Mouse (Mus musculus) neural tube, embryonic 15.5 days (tissue): Measurements from ENCODE around the gene A930009A15Rik. TPM values are rescaled to one million over a fixed set of nuclear protein-coding genes. Genes with fewer than 3 reads are reported as not detected.

ENCODE experiments used
- ATAC-seq: fragments of 200-750 bp; cut with Nextera tagmentation; 2 replicates; pipeline ENCODE4 v1.8.0; 2017; ENCODE audit warnings: mild to moderate bottlenecking, moderate TSS enrichment, moderate library complexity; ENCODE audit not compliant: low FRiP score
- H3K27ac ChIP-seq: fragments of 300-500 bp; sonication (generic); replicated peaks from 2 replicates; pipeline ENCODE4 v1.5.1; 2015; ENCODE audit warnings: mild to moderate bottlenecking, inconsistent platforms
- H3K27me3 ChIP-seq: fragments of 300-500 bp; sonication (generic); replicated peaks from 2 replicates; pipeline ENCODE4 v1.6.1; 2015; ENCODE audit warnings: inconsistent platforms
- H3K36me3 ChIP-seq: fragments of 300-500 bp; sonication (generic); 2 replicates; pipeline ENCODE4 v1.6.1; 2015; ENCODE audit warnings: inconsistent platforms
- H3K4me1 ChIP-seq: fragments of 300-500 bp; sonication (generic); 2 replicates; pipeline ENCODE4 v1.6.1; 2015; ENCODE audit warnings: inconsistent platforms
- H3K4me2 ChIP-seq: fragments of 300-500 bp; sonication (generic); 2 replicates; pipeline ENCODE4 v1.6.1; 2015; ENCODE audit warnings: inconsistent platforms, mild to moderate bottlenecking, moderate library complexity
- H3K4me3 ChIP-seq: fragments of 300-500 bp; sonication (generic); replicated peaks from 2 replicates; pipeline ENCODE4 v1.5.1; 2015; ENCODE audit warnings: mild to moderate bottlenecking, inconsistent platforms
- H3K9ac ChIP-seq: fragments of 300-500 bp; sonication (generic); replicated peaks from 2 replicates; pipeline ENCODE4 v1.6.1; 2015; ENCODE audit warnings: mild to moderate bottlenecking, inconsistent platforms
- H3K9me3 ChIP-seq: fragments of 300-500 bp; sonication (generic); replicated peaks from 2 replicates; pipeline ENCODE4 v1.6.1; 2016; ENCODE audit warnings: inconsistent platforms
- WGBS: fragments of 180-500 bp; shearing (Covaris S2); methylation state at CpG from one replicate; pipeline ENCODE4 v1.1.7; 2015; ENCODE audit warnings: mixed read lengths; 5-methylcytosine and 5-hydroxymethylcytosine counted together
- polyA plus RNA-seq: library from polyadenylated mRNA; unstranded; fragments of >200 nt; fragmentation: Nextera tagmentation; extraction: Ambion mirVana; gene quantifications from 2 replicates; pipeline ENCODE4 v1.2.1, GENCODE M21; 2015

Gene A930009A15Rik
- polyA plus RNA-seq, result 0.46 and 0.49 TPM in 2 replicates

DNA sequence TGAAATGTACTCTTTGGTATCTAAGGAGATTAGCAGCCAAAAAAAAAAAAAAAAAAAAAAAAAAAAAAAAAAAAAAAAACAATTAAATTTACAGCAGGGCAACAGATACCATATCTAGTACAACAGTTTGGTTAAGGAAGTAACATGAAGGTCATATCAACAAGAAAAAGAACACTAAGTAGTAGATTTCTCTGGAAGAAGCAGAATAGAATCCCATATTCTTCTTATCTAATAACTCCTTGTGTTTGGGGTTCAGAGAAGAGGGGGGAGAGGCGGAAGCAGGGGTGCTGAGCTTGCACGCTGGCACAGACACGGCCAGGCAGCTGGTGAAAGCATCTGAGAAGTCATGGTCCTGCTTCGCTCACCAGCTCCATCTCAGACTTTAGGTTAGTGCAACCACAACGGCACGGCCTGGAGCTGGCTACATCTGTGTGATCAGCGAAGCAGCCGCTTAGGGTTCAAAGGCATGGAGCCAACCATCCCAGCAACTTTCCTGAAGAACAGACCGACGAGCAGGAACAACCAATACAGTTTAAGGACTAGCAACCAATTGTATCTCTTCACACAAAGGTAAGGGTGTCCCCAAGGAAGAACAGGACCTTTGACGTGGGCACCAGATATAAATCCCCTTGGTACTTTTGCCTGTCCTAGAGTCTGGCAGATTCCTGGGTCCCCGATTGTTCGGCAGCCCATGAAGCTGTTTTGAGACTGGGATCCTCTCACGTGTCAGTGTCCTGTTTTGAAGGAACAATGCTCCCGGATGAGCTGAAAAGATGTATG lies at the start of gene A930009A15Rik:
Gene A930009A15Rik, plus strand, starts transcription at position 275 of the 780 bp plus-strand sequence.
- WGBS, result 47% methylated on average over 15 of the region's 15 CpGs
- ATAC-seq, result 0 out of 2 replicates have a peak, but pooled peaks have one; percentile 40
- Histone ChIP-seq H3K4me3 (no peak within 1 kb of the TSS), H3K9ac (no peak within 1 kb of the TSS), H3K4me1 (peaks cover 15% of the 10 kb centered on the region), H3K4me2 (peak within 1 kb of the TSS; percentile 29; the same call in 1 of the 2 replicates), H3K27ac (peak within 1 kb of the TSS; percentile 48), H3K9me3 (no peaks in the 10 kb centered on the region), H3K36me3 (no peaks in the 10 kb centered on the region), H3K27me3 (no peaks in the 10 kb centered on the region)

DNA sequence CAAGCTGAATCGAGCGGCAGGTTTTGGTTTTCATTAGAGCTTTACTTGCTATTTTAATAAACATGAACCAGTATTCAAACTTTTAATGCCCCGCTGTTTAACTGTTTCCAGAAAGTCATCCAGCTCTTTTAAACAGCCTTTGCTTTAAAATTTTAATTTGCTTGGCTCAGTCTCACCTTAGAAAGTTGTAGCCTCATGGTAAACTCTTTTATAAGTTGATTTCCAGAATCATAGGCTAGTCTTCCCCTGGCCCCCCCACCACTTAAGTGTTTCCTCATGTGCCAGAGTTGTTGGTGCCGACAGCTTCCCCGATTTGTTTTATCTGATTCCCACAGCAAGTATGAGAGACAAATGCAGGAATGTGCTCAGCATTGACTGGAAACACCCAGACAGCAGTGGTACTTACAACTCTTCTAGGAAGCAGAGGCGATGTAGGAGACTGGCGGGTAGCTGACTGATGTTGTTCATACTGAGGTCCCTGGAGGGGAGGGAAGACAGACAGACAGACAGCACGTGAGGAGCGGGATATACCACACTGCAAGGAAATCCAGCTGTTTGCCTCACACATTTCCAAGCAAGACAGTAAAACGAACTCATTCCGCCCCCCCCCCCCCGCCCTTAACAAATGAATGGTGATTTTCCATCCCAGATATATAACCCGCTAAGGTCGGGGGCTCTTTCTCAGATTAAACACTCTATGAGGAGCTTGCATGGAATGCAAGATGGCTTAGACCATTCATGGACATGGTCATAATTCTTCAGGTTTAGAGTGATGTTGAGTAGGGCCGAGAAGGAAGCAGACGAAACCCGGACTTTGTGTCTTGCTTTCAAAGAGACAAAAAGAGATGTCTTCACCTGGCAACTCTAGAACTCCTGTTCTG lies 49.3 kb upstream of the A930009A15Rik start:
- Histone ChIP-seq H3K4me2 (peak overlapping the region; percentile 17), H3K27ac (no peak overlapping the region), H3K27me3 (no peaks in the 10 kb centered on the region), H3K9me3 (no peaks in the 10 kb centered on the region), H3K4me3 (no peak overlapping the region), H3K36me3 (no peaks in the 10 kb centered on the region), H3K9ac (no peak overlapping the region), H3K4me1 (0 out of 2 replicates have a peak, but pooled peaks cover 2% of the 10 kb centered on the region)
- ATAC-seq, result no peak
- WGBS, result 30% methylated on average over 17 of the region's 17 CpGs

DNA sequence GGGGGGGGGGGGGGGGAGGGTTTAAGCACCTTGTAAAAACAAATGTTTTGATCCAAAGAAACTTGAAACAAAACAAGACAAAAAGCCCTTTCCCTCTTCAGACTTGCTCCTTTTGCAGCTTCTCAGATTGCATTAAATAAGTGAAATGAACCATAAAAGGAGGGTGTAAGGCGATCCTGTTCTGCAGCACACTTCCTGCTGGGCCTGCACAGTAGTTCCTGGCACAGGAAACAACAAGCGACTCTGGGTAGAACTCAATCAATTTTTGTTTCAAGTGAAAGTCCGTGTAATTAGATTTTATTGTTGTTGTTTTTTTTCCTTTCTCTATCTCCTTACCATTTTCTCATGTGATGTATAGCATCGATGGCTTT lies 48.7 kb upstream of the A930009A15Rik start:
- 9% methylated on average over 4 of the region's 4 CpGs for WGBS
- H3K4me3 ChIP-seq, result no peak overlapping the region
- no peak overlapping the region for H3K9ac ChIP-seq
- H3K36me3 ChIP-seq, result no peaks in the 10 kb centered on the region
- no peaks in the 10 kb centered on the region for H3K27me3 ChIP-seq
- 0 out of 2 replicates have a peak, but pooled peaks cover 2% of the 10 kb centered on the region for H3K4me1 ChIP-seq
- H3K4me2 ChIP-seq, result no peak overlapping the region
- ATAC-seq, result no peak
- H3K27ac ChIP-seq, result no peak overlapping the region
- no peaks in the 10 kb centered on the region for H3K9me3 ChIP-seq

DNA sequence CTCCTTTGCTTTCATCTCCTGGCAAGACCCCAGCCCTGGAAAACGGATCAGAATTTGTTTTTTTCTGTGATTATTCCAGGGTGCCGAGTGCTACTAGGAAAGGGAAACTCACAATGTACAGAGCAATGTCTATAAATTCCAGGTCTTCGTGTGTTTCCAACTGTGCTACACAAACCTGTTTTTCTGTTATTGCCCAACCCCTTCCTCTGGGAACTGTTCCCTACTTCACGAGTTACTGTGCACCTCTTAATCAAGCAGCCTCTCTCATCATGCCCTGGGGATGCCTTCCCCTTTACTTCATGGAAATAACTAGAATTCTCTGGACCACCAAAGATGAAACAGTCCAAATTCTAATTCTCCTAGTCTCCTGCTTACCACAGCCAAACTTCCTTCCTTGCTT lies 40.9 kb upstream of the A930009A15Rik start:
- no peaks in the 10 kb centered on the region for H3K36me3 ChIP-seq
- 65% methylated on average over 4 of the region's 4 CpGs for WGBS

DNA sequence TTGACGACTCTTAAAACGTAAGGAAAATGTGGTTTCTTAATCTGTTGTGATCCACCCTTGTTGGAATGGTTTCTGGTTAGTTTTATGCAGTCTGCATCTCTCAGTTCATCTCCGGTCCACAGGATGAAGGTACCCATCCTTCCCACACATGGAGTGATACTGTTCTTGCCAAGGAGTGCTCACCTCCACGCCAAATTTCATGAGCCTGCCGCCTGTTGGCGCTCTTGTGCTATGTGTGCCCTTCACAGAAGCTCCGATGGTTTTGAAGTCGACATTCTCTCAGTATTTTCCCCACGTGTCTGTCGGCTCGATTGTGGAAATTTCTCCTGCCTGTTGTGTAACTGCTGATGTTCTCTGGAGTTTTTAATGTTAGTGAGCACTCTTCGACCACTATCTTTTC lies 40.0 kb upstream of the A930009A15Rik start:
- Histone ChIP-seq H3K4me3 (no peak overlapping the region), H3K27me3 (no peaks in the 10 kb centered on the region), H3K9me3 (no peaks in the 10 kb centered on the region), H3K9ac (no peak overlapping the region), H3K4me1 (no peaks in the 10 kb centered on the region), H3K4me2 (no peak overlapping the region), H3K27ac (no peak overlapping the region), H3K36me3 (no peaks in the 10 kb centered on the region)
- ATAC-seq, result no peak
- 88% methylated on average over 12 of the region's 12 CpGs for WGBS

More for the DNA sequence above, 40.9 kb upstream of the A930009A15Rik start:
- Histone ChIP-seq H3K27me3 (no peaks in the 10 kb centered on the region), H3K9me3 (no peaks in the 10 kb centered on the region), H3K4me3 (no peak overlapping the region), H3K4me1 (no peaks in the 10 kb centered on the region), H3K27ac (no peak overlapping the region), H3K9ac (no peak overlapping the region), H3K4me2 (no peak overlapping the region)
- no peak for ATAC-seq

DNA sequence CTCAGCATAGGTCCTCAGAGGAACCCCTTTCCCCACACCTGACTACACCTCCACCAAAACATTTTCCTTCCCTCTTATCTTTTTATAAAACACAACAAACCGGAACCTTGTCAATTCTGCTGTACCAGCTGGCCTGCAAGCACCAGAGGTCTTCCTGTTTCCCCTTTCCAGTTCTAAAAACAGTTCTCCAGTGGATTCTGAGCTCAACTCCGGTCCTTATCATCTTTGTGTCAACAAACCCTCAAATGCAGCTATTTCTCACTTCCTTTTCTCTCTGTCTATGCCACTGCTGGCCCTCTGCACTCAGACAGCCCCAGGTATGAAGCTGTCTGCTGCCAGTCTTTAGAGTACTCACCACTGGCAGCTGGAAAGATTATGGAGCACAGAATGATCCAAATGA lies 39.0 kb upstream of the A930009A15Rik start:
- ATAC-seq, result no peak
- 76% methylated on average over 2 of the region's 2 CpGs for WGBS
- Histone ChIP-seq H3K4me3 (no peak overlapping the region), H3K36me3 (no peaks in the 10 kb centered on the region), H3K9me3 (no peaks in the 10 kb centered on the region), H3K27me3 (no peaks in the 10 kb centered on the region), H3K4me2 (no peak overlapping the region), H3K9ac (no peak overlapping the region), H3K27ac (no peak overlapping the region), H3K4me1 (no peaks in the 10 kb centered on the region)

DNA sequence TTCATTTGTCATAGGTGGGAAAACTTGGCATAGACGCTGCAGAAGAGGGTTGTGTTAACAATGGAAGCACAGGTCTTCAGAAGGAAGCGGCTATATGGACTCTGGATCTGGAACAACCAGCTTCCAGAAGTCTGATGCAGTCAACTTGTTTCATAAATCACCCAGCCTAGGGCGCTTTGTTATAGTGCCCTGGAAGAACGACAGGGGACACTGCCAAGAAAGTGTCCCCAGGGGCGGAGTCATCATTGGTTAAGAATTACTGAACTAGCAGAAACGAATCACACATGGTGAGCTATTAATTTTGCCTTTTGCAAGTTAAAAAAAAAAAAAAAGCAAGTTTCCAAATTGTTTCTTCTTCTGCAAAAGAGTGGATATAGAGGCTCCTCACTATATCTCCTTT lies 26.9 kb upstream of the A930009A15Rik start:
- Histone ChIP-seq H3K4me2 (no peak overlapping the region), H3K9me3 (no peaks in the 10 kb centered on the region), H3K27me3 (no peaks in the 10 kb centered on the region), H3K4me3 (no peak overlapping the region), H3K9ac (no peak overlapping the region), H3K27ac (no peak overlapping the region), H3K4me1 (no peaks in the 10 kb centered on the region), H3K36me3 (no peaks in the 10 kb centered on the region)
- ATAC-seq, result no peak
- 75% methylated on average over 6 of the region's 6 CpGs for WGBS

DNA sequence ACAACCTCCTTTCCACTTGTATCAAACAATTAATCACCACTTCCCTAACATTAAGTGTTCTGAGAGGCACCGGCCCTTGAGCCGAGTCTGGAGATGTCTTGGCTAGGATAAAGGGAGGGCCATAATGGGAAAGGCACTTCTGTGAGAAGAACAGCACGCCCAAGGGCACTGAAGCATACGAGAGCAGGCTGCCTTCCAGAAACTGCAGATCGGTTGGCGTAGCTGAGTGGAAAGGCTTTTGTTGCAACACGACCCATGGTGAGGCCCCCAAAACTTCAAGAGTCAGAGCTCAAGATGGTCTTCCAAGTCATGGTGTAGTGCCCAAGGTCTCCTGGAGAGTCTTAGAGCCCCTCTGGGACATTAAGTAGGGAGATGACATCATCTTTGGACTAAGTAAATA lies 19.5 kb upstream of the A930009A15Rik start:
- Histone ChIP-seq H3K4me2 (no peak overlapping the region), H3K9me3 (no peaks in the 10 kb centered on the region), H3K9ac (no peak overlapping the region), H3K27me3 (no peaks in the 10 kb centered on the region), H3K36me3 (no peaks in the 10 kb centered on the region), H3K27ac (no peak overlapping the region), H3K4me3 (no peak overlapping the region), H3K4me1 (no peaks in the 10 kb centered on the region)
- 64% methylated on average over 7 of the region's 7 CpGs for WGBS
- ATAC-seq, result no peak

DNA sequence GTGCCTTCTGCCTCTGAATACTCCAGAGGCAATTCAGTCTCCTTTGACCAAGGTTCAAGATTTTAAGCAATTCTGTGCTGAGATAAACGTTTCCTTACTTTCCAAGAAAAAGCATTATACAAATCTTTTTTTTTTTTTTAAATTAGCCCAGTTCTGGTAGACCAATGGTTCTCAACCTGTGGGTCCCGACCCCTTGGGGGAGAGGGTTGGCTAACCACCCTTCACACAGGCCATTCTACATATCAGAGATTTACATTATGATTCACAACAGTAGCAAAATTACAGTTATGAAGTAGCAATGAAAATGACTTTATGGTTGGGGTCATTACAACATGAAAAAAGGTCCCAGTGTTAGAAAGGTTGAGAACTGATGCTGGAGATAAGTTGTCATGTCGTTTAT lies 18.7 kb upstream of the A930009A15Rik start:
- H3K4me1 ChIP-seq, result no peaks in the 10 kb centered on the region
- no peaks in the 10 kb centered on the region for H3K27me3 ChIP-seq
- ATAC-seq, result no peak
- H3K36me3 ChIP-seq, result no peaks in the 10 kb centered on the region
- no peak overlapping the region for H3K9ac ChIP-seq
- no peak overlapping the region for H3K4me3 ChIP-seq
- no peaks in the 10 kb centered on the region for H3K9me3 ChIP-seq
- WGBS, result 81% methylated on average over 3 of the region's 3 CpGs
- H3K4me2 ChIP-seq, result no peak overlapping the region
- H3K27ac ChIP-seq, result no peak overlapping the region

DNA sequence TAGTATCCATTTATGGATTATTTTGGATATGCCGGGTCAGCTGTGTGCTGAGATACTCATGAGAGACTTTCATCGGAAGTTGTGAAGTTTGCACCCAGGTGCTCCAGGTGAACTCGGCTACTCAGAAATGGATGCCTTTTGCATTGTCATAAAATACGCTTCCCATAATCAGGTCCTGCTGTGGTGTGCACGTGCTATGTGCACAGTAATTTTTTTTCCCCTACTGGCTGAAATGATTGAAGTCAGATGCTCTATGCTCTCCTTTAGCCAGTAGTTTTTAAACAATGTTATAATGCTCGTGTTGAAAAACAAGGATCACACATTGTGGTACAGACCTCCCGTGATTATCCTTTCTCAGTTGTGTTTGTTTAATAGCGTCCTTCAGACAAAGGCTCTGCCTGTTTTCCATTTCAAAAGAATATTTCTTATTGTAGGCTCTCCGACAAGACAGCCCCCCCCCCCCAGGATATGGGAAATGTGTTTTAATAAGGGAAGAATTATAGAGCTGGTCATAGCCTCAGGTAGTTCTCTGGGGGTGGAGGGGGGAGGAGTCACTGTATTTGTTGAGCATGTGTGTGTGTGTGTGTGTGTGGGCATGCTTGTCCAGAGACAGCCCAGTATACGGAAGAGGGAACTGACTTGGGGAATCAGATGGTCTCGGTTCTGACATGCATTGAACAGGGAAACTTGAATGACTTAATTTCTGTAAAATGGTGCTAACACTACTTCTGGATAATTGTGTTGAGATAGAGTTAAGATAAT lies 16.3 kb upstream of the A930009A15Rik start:
- no peak for ATAC-seq
- H3K9ac ChIP-seq, result no peak overlapping the region
- no peaks in the 10 kb centered on the region for H3K36me3 ChIP-seq
- H3K4me2 ChIP-seq, result no peak overlapping the region
- no peaks in the 10 kb centered on the region for H3K9me3 ChIP-seq
- whole genome bisulfite sequencing, result 57% methylated on average over 11 of the region's 11 CpGs
- H3K4me3 ChIP-seq, result no peak overlapping the region
- no peaks in the 10 kb centered on the region for H3K27me3 ChIP-seq
- H3K4me1 ChIP-seq, result no peaks in the 10 kb centered on the region
- no peak overlapping the region for H3K27ac ChIP-seq

DNA sequence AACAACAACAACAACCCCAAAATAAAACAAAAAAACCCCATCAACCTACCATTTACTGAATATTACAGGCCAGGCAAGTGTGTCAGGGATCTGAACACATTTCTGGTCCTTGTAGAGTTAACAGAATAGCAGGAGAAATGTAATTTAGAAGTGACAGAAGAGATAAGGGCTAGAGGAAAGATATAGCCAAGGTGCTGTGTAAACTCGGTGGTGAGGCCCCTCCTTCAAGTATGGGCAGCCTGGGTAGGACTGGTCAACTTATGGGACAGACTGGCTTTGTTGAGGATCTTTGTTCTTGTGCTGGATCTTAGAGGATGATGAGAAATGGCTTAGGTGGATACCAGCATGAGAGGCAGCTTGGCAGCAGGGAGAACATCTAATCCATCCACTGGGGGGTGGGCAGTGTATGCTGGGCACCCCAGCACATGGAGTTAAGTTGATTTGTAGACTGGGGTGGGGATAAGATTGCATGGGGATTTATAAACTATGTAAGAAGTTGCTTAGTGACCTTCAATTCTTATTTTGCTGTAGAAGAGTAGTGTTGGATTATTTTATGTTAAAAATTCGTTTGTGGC lies 14.5 kb upstream of the A930009A15Rik start:
- Histone ChIP-seq H3K4me2 (no peak overlapping the region), H3K4me3 (no peak overlapping the region), H3K9ac (no peak overlapping the region), H3K4me1 (no peaks in the 10 kb centered on the region), H3K36me3 (no peaks in the 10 kb centered on the region), H3K27me3 (no peaks in the 10 kb centered on the region), H3K9me3 (no peaks in the 10 kb centered on the region), H3K27ac (no peak overlapping the region)
- no peak for ATAC-seq
- WGBS, result 71% methylated on average over 2 of the region's 2 CpGs
